Mouse (Mus musculus): Measurements from ENCODE around the gene Hsf4.
"Not testable (repeated sequence)": the region's sequence is repeated elsewhere in the genome, so short reads cannot be mapped to it uniquely, and the experiment has no call there.

The Hsf4 gene

DNA sequence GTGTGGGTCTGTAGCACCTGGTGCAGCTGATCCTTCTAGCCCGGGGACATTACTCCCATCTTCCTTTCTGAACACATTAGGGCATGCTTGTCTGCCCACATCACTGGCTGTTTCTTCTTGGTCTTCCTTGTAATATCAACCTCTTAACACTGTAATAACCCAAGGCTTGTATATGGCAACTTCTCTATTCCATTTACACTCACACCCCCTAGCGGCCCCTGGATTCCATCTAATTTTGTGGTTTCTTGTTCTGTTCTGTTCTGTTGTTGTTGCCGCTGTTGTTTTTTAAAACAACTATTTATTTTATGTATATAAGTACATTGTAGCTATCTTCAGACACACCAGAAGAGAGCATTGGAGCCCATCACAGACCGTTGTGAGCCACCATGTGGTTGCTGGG lies 17.3 kb downstream of the Hsf4 start:
- no peak for DNase-seq

GRCm38 (mm10) chr8:105288231-105288630 lies 18.6 kb downstream of the Hsf4 start:
- DNase-seq = no peak

DNA sequence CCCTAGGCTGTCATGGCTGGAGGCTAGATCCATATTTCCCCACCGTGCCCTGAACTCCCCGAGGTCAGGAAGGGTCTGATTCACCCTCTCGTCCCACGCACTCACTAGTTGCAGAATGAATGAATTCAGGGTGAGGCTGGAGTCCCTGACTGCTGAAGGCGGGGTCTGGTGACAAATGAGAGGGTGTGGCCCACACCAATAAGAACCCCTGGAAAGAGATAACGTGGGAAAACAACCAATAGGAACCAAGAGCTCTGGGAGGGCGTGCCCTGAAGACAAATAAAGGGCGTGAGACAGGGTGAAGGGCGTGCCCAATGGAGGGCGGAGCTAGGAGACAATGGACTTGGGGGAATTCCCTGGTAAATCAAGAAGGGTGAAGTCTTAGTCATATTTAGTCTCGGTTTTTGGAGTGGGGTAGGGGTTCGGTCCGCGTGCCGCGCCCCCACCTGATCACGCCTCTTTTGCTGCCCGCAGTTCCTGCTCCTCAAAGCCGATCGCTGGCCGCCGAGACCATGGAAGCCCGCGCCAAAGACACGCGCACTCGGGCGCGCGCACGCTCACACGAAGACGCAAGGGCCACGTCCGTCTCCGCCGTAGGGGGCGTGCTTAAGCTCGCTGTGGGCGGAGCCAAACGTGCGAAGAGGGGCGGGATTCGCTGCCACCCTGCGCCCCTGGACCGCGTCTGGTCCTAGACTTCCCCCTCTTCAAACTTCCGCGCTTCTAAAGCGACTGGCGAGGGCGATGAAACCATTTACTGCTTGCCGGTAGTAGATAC lies 19.5 kb downstream of the Hsf4 start:
- peak; percentile 88 to 92 for DNase-seq

- DNase-seq = peak; percentile 42 to 58
Measured at GRCm38 (mm10) chr8:105289805-105290460, 20.3 kb downstream of the Hsf4 start, which contains the start of gene 4931428F04Rik. 4931428F04Rik (minus strand) TSS chr8:105289864.

DNA sequence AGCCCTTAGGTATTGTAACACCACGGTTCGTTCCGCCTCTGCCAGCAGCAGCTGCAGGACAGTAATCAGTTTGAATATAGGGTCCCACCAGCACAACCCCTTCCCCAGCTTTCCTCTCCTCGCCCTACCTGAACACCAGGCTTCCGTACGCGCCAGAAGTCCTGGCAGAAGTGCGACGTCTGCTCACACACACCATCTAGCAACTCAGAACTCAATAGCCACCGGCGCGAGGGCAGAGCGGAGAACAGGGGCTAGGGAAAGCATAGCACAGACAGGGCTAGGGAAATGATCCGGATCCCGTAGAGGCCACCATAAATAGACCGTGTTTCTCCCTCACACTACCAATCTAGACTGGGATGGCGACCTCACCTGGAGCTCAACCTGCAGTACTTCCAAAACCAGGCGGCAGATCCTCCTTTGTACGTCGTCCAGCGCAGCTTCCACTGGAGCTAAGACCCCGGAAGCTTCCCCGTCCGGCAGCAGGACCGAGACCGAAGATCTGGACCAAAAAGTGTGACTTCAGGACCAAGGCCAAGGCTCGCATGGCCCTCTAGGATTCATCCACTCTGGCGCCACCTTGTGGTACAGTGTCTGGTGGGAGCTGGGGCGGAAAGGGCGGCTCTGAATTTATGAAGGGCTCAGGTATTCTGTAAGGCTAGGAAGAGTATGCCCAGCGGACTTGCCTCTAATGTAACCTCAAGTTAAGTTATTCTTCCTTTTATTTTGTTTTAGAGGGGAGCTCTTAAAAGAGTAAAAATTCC lies 21.1 kb downstream of the Hsf4 start:
- DNase-seq = peak; percentile 91 to 98

DNA sequence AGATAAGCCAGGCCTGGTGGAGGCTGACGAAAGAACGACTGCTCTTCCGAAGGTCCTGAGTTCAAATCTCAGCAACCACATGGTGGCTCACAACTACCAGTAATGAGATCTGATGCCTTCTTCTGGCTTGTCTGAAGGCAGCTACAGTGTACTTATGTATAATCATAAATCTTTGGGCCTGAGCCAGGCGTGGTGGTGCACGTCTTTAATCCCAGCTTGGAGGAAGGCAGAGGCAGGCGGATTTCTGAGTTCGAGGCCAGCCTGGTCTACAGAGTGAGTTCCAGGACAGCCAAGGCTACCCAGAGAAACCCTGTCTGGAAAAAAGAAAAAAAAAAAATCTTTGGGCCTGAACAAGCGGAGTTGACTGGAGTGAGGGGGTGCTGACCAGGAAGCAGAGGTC lies 21.8 kb downstream of the Hsf4 start:
- not testable (repeated sequence) for DNase-seq

DNA sequence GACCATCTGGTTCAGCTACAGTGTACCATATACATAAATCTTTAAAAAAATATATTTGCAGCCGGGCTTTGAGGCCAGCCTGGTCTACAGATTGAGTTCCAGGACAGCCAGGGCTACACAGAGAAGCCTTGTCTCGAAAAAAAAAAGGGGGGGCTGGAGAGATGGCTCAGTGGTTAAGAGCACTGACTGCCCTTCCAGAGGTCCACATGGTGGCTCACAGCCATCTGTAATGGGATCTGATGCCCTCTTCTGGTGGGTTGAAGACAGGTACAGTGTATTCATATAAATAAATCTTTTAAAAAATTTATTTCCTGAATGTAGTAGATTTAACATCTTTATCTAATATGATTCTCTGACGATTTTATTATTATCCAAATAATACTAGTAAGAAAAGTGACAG lies 22.2 kb downstream of the Hsf4 start:
- DNase-seq = not testable (repeated sequence)

DNA sequence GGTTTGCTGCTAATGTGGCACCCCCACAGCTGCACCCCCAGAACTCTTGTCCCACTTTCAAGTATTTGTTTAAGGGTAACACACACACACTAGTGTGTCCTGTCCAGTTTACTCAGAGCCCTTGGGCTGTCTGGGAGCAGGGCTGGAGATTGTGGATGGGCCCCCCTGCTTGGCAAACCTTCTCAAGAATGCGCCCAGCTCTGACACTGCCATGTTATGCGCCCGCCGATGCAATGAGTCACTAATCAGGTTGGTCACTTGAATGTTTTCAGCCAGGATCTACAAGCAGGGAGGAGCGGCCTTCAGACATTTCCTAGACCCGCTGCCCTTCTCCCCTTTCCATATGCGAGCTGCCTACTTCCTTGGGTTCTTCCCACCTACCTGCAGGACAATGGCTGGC lies 22.9 kb downstream of the Hsf4 start:
- peak in 1 of 2 experiments; percentile 33 for DNase-seq

DNA sequence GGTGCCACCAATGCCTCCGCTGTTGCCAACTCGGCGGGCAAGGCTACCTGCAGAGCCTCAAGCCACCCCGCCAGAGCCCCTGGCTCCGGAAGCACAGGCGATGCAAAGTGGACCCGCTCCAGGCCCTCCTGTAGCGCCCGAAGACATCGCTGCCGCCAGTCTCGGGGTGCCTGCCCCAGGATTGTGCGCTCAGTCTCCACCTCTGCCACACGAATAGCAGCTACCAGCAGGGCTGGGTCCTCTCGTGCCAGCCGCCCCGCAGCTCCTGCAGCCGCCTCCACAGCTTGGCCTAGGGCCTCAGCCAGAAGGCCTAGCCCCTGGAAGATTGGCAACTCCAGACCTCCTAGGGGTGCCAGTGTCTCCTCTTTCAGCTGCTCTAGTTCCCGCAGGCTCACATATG lies 23.8 kb downstream of the Hsf4 start:
- DNase-seq = no peak

DNA sequence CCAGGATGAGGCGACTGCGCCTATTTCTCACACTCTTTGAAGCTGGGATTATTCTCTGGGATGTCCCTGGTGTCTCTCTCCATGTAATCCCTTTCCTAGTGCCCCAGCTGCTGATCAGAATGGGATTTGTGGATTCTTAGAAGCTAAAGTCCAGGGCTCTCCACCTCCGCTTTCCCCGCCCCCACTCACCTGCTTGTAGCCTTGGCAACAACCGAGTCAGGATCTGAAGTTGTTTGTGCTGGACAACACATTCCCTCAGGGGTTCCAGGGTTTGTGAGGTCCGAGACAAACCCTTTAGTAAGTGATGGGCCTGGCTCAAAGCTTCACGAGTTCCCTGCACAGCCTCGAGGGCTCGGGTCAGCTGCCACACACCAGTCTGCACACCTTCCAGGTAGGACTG lies 25.2 kb downstream of the Hsf4 start:
- no peak for DNase-seq

GRCm38 (mm10) chr8:105295256-105295655 lies 25.7 kb downstream of the Hsf4 start:
- DNase-seq = no peak

DNA sequence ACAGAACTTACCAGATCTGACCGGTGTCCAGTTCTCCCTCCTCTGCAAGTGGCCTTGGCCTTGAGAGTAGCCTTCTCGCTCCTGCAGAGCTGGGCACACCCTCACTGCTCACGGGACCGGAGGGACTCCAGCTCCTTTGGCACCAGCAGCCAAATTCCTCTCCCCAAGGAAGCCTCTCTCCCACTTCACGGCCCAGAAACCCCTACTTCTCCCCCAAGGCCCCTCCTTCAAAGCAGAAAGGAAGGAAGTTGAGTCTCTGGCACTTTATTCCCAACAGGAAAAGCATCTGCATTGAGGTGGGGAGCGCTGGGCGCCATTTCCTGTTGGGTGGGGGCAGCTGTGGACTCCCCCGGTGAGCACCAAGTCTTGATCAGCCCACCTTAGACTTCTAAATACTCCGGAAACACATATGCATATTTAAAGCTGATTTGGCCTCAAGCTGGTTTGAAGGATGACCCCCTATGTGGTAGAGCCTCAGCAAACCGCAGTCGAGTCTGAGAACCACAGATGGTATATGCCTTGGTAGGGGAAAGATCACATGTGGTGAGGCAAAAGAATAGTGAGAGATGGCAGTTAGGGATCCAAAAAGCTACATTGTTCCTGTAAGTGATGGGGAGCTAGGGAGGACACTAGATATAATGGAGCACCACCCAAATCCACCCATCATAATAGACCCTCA lies 26.4 kb downstream of the Hsf4 start, which contains the start of gene Exoc3l:
TSS of gene Exoc3l (minus strand) at position 207 of the 679 bp plus-strand sequence.
- peak; percentile 35 to 72 for DNase-seq

- DNase-seq = peak; percentile 95 to 97
Measured at GRCm38 (mm10) chr8:105297511-105298192, 28.1 kb downstream of the Hsf4 start, which contains the start of gene E2f4. E2f4 (plus strand) TSS chr8:105297663.

GRCm38 (mm10) chr8:105298351-105299252 lies 29.0 kb downstream of the Hsf4 start:
- DNase-seq = peak in 1 of 2 experiments; percentile 33

GRCm38 (mm10) chr8:105299962-105300361 lies 30.4 kb downstream of the Hsf4 start:
- peak in 1 of 2 experiments; percentile 46 for DNase-seq

DNA sequence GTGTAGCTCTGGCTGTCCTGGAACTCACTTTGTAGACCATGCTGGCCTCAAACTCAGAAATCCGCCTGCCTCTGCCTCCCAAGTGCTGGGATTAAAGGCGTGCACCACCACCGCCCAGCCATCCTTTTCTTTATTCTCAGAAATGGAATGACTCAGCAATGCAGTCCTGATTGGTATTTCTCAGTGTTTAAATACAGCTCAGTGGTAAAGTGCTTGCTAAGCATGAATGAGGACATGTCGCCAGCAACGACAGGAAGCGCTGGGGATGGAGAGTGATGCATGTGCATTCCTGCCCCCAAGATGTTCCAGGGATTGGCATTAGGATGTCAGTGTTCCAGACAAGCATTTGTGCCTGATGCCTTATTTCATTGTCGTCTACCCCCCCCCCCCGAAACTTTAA lies 33.8 kb downstream of the Hsf4 start:
- DNase-seq = no peak

DNA sequence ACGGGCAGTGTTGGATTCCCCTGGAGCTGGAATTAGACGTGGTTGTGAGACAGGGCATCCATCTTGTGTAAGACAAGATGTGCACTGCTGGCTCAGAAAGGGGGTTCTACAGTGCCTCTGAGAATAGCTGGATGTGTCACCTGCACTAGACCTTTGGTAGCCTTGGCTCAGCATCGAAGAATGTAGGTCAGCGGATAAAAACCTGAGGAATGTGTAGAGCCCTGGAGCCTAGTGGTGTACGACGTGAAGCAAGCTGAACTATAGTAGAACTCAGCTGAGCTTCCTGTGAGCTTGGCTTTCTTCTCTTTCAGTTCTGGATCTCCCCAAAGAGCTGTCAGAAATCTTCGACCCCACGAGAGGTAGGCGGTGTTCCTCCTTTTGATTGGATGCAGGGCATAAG lies 34.3 kb downstream of the Hsf4 start:
- no peak for DNase-seq

DNA sequence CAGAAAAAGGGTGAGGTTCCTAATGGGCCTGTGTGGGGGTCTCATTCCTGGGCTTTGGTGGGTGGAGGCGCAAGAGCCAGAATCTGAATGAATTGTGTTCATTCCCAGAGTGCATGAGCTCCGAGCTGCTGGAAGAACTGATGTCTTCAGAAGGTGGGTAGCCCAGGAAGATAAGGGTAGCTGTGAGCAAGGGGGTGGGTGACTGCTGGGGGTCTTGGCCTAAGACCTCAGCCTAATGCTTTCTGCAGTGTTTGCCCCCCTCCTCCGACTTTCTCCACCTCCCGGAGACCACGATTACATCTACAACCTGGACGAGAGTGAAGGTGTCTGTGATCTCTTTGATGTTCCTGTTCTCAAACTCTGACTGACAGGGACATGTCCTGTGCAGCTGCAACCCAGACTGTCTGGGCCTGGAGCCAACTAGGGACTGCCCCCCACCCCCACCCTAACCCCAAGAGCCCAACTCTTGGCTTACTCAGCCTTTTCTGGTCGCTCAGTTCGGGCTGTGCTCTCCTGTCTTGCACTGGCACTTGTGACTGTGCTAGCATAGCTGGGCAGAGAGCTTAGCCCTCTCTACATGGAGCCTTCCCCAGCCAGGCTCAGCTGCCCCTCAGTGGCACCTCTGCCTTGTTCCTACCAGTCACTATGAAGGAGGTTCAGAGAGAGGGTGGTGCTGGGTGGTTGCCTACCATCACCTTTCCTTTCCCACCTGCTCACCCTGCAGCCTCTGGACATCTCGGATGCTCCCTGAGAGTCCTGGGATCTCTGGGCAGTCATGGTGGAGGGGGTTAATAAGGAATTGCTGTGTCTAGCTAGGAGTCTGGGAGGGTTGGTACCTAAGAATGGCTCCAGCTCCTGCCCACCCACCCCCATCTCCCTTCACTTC lies 35.0 kb downstream of the Hsf4 start:
- DNase-seq = peak in 1 of 2 experiments; percentile 36

DNA sequence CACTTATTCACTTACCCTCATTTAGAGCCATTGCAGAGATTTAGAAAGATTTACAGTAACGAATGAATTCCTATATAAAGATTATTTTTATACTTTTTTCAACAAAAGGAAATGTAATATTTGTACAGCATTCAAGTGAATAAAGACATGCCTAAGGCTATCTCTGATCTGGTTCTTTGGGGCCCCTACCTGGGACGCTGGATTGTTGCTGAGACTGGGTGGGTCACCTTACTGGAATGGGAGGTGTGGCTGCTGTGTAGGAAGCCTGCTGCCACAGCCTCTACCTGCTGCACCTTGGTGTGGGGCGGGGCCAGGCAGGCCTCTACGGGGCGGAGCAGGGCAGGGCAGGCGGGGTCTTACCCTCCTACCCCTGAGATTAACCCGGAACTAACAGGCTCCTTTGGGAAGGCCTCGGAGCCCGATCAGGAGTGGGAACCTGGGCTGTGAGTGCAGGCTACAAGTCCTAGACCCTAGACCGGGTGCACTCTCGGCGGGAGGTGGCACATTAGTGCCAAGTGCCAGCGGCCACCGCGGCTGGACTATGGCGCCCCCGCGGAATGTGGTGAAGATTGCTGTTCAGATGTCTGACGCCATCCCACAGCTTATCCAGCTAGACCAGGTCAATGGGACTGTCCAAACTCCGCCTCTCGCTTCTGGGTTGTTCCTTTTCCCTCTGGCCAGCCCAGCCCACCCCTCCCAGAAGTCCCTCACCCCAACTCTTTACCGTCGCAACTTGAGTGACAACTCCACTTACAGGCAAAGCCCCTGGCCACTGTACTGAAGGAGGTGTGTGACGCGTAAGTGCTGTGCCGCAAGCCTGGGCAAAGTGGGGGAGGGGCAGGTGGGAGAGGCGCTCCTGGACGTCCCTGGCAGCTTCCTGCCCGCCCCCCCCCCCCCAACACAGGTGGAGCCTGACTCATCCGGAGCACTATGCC lies 35.9 kb downstream of the Hsf4 start, which contains the start of gene Elmo3:
TSS of gene Elmo3 (plus strand) at position 391 of the 935 bp plus-strand sequence.
- DNase-seq = peak; percentile 87 to 95
